Mouse (Mus musculus) heart, adult 2 months (tissue): Measurements from ENCODE around the gene Stard13.

ENCODE experiments used
- CTCF ChIP-seq: fragments of 200-600 bp; IDR thresholded peaks from 2 replicates; pipeline ENCODE4 v1.8.1; 2022; ENCODE audit warnings: antibody characterized with exemption, mild to moderate bottlenecking, moderate library complexity
- POLR2A ChIP-seq: fragments of 200-500 bp; IDR thresholded peaks from 2 replicates; pipeline ENCODE4 v1.6.1; 2011; ENCODE audit warnings: mild to moderate bottlenecking, low read depth, low read length, control low read depth; ENCODE audit not compliant: insufficient read depth

GRCm38 (mm10) chr5:151279531-151279930, 45.9 kb upstream of the Stard13 start:
- TF ChIP-seq CTCF (no peak), POLR2A (no peak)
